Mouse (Mus musculus) erythroid progenitor cell, adult 5-6 weeks (primary cell): ENCODE measurements around the gene B3gnt9. TPM values are rescaled to one million over a fixed set of nuclear protein-coding genes. Genes with fewer than 3 reads are reported as not detected.
"Not testable (repeated sequence)": the region's sequence is repeated elsewhere in the genome, so short reads cannot be mapped to it uniquely, and the experiment has no call there.

Source experiments
- ATAC-seq: replicated peaks from 2 replicates; pipeline ENCODE4 v1.8.0; 2016; ENCODE audit warnings: moderate number of reproducible peaks, mild to moderate bottlenecking, moderate TSS enrichment, inconsistent platforms; ENCODE audit not compliant: poor library complexity, low FRiP score, severe bottlenecking
- total RNA-seq, 2 experiments: library from RNA; stranded (forward) in 1 of 2; stranded (reverse) in 1 of 2; fragments of 150-400 nt in 1 of 2; fragments of 186-747, 209-891 nt in 1 of 2; gene quantifications; 2 replicates each; pipeline versions ENCODE4 v1.2.3 to v1.2.4; 2015 to 2017; ENCODE audit warnings: low replicate concordance in 2 of 2

B3gnt9 gene
- total RNA-seq (2015; ENCODE audit: low replicate concordance) (1.7 and 2.9 TPM in 2 replicates), total RNA-seq (2017; ENCODE audit: low replicate concordance) (0.77 TPM in 1 of 2 replicates, not detected in the other)

- ATAC-seq, result peak; percentile 74
Measured at GRCm38 (mm10) chr8:105254966-105255350, at the start of gene B3gnt9. TSS of gene B3gnt9 (minus strand) at chr8:105255153.

GRCm38 (mm10) chr8:105303874-105304273, 48.9 kb upstream of the B3gnt9 start:
- no peak for ATAC-seq

- ATAC-seq, result no peak
Measured at GRCm38 (mm10) chr8:105303396-105303795, 48.4 kb upstream of the B3gnt9 start.

GRCm38 (mm10) chr8:105299962-105300361, 45.0 kb upstream of the B3gnt9 start:
- peak; percentile 79 for ATAC-seq

GRCm38 (mm10) chr8:105298351-105299252, 43.6 kb upstream of the B3gnt9 start:
- ATAC-seq, result 0 out of 2 replicates have a peak, but pooled peaks have one; percentile 17

- peak; percentile 77 for ATAC-seq
Measured at GRCm38 (mm10) chr8:105297511-105298192, 42.7 kb upstream of the B3gnt9 start, which contains the start of gene E2f4. TSS of gene E2f4 (plus strand) at chr8:105297663.

GRCm38 (mm10) chr8:105295895-105296573, 41.1 kb upstream of the B3gnt9 start, which contains the start of gene Exoc3l:
TSS of gene Exoc3l (minus strand) at chr8:105296101.
- ATAC-seq, result no peak

- ATAC-seq, result no peak
Measured at GRCm38 (mm10) chr8:105295256-105295655, 40.3 kb upstream of the B3gnt9 start.

GRCm38 (mm10) chr8:105294776-105295175, 39.8 kb upstream of the B3gnt9 start:
- no peak for ATAC-seq

- no peak for ATAC-seq
Measured at GRCm38 (mm10) chr8:105293405-105293804, 38.5 kb upstream of the B3gnt9 start.

- no peak for ATAC-seq
Measured at GRCm38 (mm10) chr8:105292471-105292870, 37.5 kb upstream of the B3gnt9 start.

GRCm38 (mm10) chr8:105291802-105292201, 36.8 kb upstream of the B3gnt9 start:
- not testable (repeated sequence) for ATAC-seq

- not testable (repeated sequence) for ATAC-seq
Measured at GRCm38 (mm10) chr8:105291364-105291763, 36.4 kb upstream of the B3gnt9 start.

GRCm38 (mm10) chr8:105290554-105291314, 35.8 kb upstream of the B3gnt9 start:
- peak; percentile 75 for ATAC-seq

GRCm38 (mm10) chr8:105289805-105290460, 35.0 kb upstream of the B3gnt9 start, which contains the start of gene 4931428F04Rik:
TSS of gene 4931428F04Rik (minus strand) at chr8:105289864.
- peak; percentile 35 for ATAC-seq

- ATAC-seq, result peak; percentile 62
Measured at GRCm38 (mm10) chr8:105288958-105289732, 34.2 kb upstream of the B3gnt9 start.

- no peak for ATAC-seq
Measured at GRCm38 (mm10) chr8:105288231-105288630, 33.3 kb upstream of the B3gnt9 start.

GRCm38 (mm10) chr8:105286907-105287306, 32.0 kb upstream of the B3gnt9 start:
- no peak for ATAC-seq
